Mouse (Mus musculus) stomach, embryonic 14.5 days (tissue): ENCODE measurements at regions not wholly inside any gene's neighbourhood (a gene's known extent, or its start where the extent isn't known, plus 50 kb on each side); places are given as distances from the start of the nearest gene placed in this dataset.

Experiments
- ATAC-seq: fragments of 200-750 bp; cut with Nextera tagmentation; 2 replicates; pipeline ENCODE4 v1.8.0; 2017; ENCODE audit warnings: low read depth, moderate TSS enrichment; ENCODE audit not compliant: insufficient number of reproducible peaks, insufficient read depth, low FRiP score
- H3K27ac ChIP-seq: fragments of 300-500 bp; sonication (generic); 2 replicates; pipeline ENCODE4 v1.5.1; 2014; ENCODE audit warnings: mild to moderate bottlenecking, low read length, moderate library complexity, mixed read lengths
- H3K27me3 ChIP-seq: fragments of 300-500 bp; sonication (generic); 2 replicates; pipeline ENCODE4 v1.6.1; 2014; ENCODE audit warnings: low read length, control low read depth, mixed read lengths; ENCODE audit not compliant: control insufficient read depth, insufficient read depth
- H3K36me3 ChIP-seq: fragments of 300-500 bp; sonication (generic); 2 replicates; pipeline ENCODE4 v1.6.1; 2014; ENCODE audit warnings: mild to moderate bottlenecking, control low read depth, low read length, moderate library complexity, mixed read lengths; ENCODE audit not compliant: control insufficient read depth, insufficient read depth
- H3K4me1 ChIP-seq: fragments of 300-500 bp; sonication (generic); 2 replicates; pipeline ENCODE4 v1.6.1; 2014; ENCODE audit warnings: low read length, control low read depth, mixed read lengths; ENCODE audit not compliant: control insufficient read depth, insufficient read depth
- H3K4me2 ChIP-seq: fragments of 300-500 bp; sonication (generic); replicated peaks from 2 replicates; pipeline ENCODE4 v1.6.1; 2014; ENCODE audit warnings: low read depth, low read length, control low read depth
- H3K4me3 ChIP-seq: fragments of 300-500 bp; sonication (generic); 2 replicates; pipeline ENCODE4 v1.5.1; 2014; ENCODE audit warnings: low read depth, low read length, control low read depth
- H3K9ac ChIP-seq: fragments of 300-500 bp; sonication (generic); replicated peaks from 2 replicates; pipeline ENCODE4 v1.6.1; 2014; ENCODE audit warnings: low read depth, mild to moderate bottlenecking, control low read depth, low read length, moderate library complexity, mixed read lengths
- H3K9me3 ChIP-seq: fragments of 300-500 bp; sonication (generic); 2 replicates; pipeline ENCODE4 v1.6.1; 2016; ENCODE audit warnings: low read depth, low read length, control low read depth; ENCODE audit not compliant: control insufficient read depth
- WGBS: fragments of 180-500 bp; shearing (Covaris S2); extraction: QIAGEN DNeasy Blood & Tissue Kit; methylation state at CpG from one replicate; pipeline ENCODE4 v1.1.7; 2014; 5-methylcytosine and 5-hydroxymethylcytosine counted together

- Histone ChIP-seq H3K36me3 (no peaks in the 10 kb centered on the region), H3K27me3 (no peaks in the 10 kb centered on the region), H3K4me2 (0 out of 2 replicates have a peak overlapping the region, but pooled peaks have one; percentile 6), H3K9ac (no peak overlapping the region; the same call in 1 of the 2 replicates), H3K27ac (peak overlapping the region; percentile 73), H3K4me3 (no peak overlapping the region), H3K9me3 (no peaks in the 10 kb centered on the region), H3K4me1 (peaks cover 12% of the 10 kb centered on the region)
- peak; percentile 71; the same call in 1 of the 2 replicates for ATAC-seq
- WGBS = 9% methylated on average over 15 of the region's 15 CpGs
Observed at GRCm38 (mm10) chr2:30743976-30744620, 59.4 kb downstream of the 1700001O22Rik start.

- H3K4me1 ChIP-seq = peaks cover 12% of the 10 kb centered on the region
- WGBS = 50% methylated on average over 4 of the region's 4 CpGs
- H3K27me3 ChIP-seq = no peaks in the 10 kb centered on the region
- H3K4me2 ChIP-seq = no peak overlapping the region
- H3K36me3 ChIP-seq = no peaks in the 10 kb centered on the region
- no peak overlapping the region; the same call in 1 of the 2 replicates for H3K9ac ChIP-seq
- no peak overlapping the region for H3K4me3 ChIP-seq
- no peaks in the 10 kb centered on the region for H3K9me3 ChIP-seq
- 0 out of 2 replicates have a peak, but pooled peaks have one; percentile 23 for ATAC-seq
- peak overlapping the region; percentile 73; the same call in 1 of the 2 replicates for H3K27ac ChIP-seq
Observed at GRCm38 (mm10) chr2:30743265-30743846, 60.1 kb downstream of the 1700001O22Rik start.

- peaks cover 12% of the 10 kb centered on the region for H3K4me1 ChIP-seq
Observed at GRCm38 (mm10) chr2:30741450-30741849, 62.0 kb downstream of the 1700001O22Rik start.

GRCm38 (mm10) chr2:30737759-30738158, 65.7 kb downstream of the 1700001O22Rik start:
- ATAC-seq = no peak
- H3K4me1 ChIP-seq = peaks cover 4% of the 10 kb centered on the region; the same call in 1 of the 2 replicates
- 84% methylated on average over 5 of the region's 5 CpGs for WGBS

More at GRCm38 (mm10) chr2:30741450-30741849, 62.0 kb downstream of the 1700001O22Rik start:
- no peak overlapping the region for H3K4me2 ChIP-seq
- no peak overlapping the region for H3K27ac ChIP-seq
- H3K36me3 ChIP-seq = no peaks in the 10 kb centered on the region
- H3K9ac ChIP-seq = no peak overlapping the region
- WGBS = 84% methylated on average over 2 of the region's 2 CpGs
- no peak for ATAC-seq
- H3K9me3 ChIP-seq = no peaks in the 10 kb centered on the region
- H3K4me3 ChIP-seq = no peak overlapping the region
- H3K27me3 ChIP-seq = no peaks in the 10 kb centered on the region

GRCm38 (mm10) chr2:30736705-30737104, 66.8 kb downstream of the 1700001O22Rik start:
- Histone ChIP-seq H3K9me3 (no peaks in the 10 kb centered on the region), H3K27me3 (no peaks in the 10 kb centered on the region), H3K27ac (no peak overlapping the region), H3K4me3 (no peak overlapping the region), H3K4me2 (no peak overlapping the region), H3K4me1 (peaks cover 4% of the 10 kb centered on the region; the same call in 1 of the 2 replicates), H3K9ac (no peak overlapping the region), H3K36me3 (no peaks in the 10 kb centered on the region)
- 78% methylated on average over 6 of the region's 6 CpGs for WGBS
- no peak for ATAC-seq

More at GRCm38 (mm10) chr2:30737759-30738158, 65.7 kb downstream of the 1700001O22Rik start:
- Histone ChIP-seq H3K4me2 (no peak overlapping the region), H3K4me3 (no peak overlapping the region), H3K27ac (no peak overlapping the region), H3K27me3 (no peaks in the 10 kb centered on the region), H3K36me3 (no peaks in the 10 kb centered on the region), H3K9me3 (no peaks in the 10 kb centered on the region), H3K9ac (no peak overlapping the region)

- Histone ChIP-seq H3K4me1 (peaks cover 4% of the 10 kb centered on the region; the same call in 1 of the 2 replicates), H3K4me2 (no peak overlapping the region), H3K27ac (no peak overlapping the region), H3K36me3 (no peaks in the 10 kb centered on the region), H3K9ac (no peak overlapping the region), H3K27me3 (no peaks in the 10 kb centered on the region), H3K4me3 (no peak overlapping the region), H3K9me3 (no peaks in the 10 kb centered on the region)
- ATAC-seq = no peak
- WGBS = 78% methylated on average over 2 of the region's 2 CpGs
Observed at GRCm38 (mm10) chr2:30736236-30736635, 67.2 kb downstream of the 1700001O22Rik start.

GRCm38 (mm10) chr2:30733853-30734252, 69.6 kb downstream of the 1700001O22Rik start:
- H3K27ac ChIP-seq = no peak overlapping the region
- no peaks in the 10 kb centered on the region for H3K27me3 ChIP-seq
- 17% methylated on average over 6 of the region's 6 CpGs for WGBS
- ATAC-seq = no peak
- H3K9ac ChIP-seq = no peak overlapping the region
- peaks cover 4% of the 10 kb centered on the region; the same call in 1 of the 2 replicates for H3K4me1 ChIP-seq
- H3K9me3 ChIP-seq = no peaks in the 10 kb centered on the region
- H3K4me2 ChIP-seq = no peak overlapping the region
- no peak overlapping the region for H3K4me3 ChIP-seq
- no peaks in the 10 kb centered on the region for H3K36me3 ChIP-seq

GRCm38 (mm10) chr2:30731832-30732231, 71.6 kb downstream of the 1700001O22Rik start:
- Histone ChIP-seq H3K9me3 (no peaks in the 10 kb centered on the region), H3K27ac (no peak overlapping the region), H3K27me3 (no peaks in the 10 kb centered on the region), H3K36me3 (no peaks in the 10 kb centered on the region), H3K4me1 (peaks cover 4% of the 10 kb centered on the region; the same call in 1 of the 2 replicates), H3K4me3 (no peak overlapping the region), H3K9ac (no peak overlapping the region), H3K4me2 (no peak overlapping the region)
- ATAC-seq = no peak
- WGBS = 94% methylated on average over 5 of the region's 5 CpGs
